In genomic region chr10:120516311-120516710, GRCm38 (mm10) we compare ENCODE assay signal across 20 mouse cellular contexts. TPM values are rescaled to one million over a fixed set of nuclear protein-coding genes. Genes with fewer than 3 reads are reported as not detected.
DNase-seq lines count a peak whose midpoint lies in the region; ATAC-seq and TF ChIP-seq lines count a peak whose summit lies in the region.
"Had no signal": no experiment of that assay in that cellular context is flagged by ENCODE, and none has a peak within 500 bp of the region (broad histone marks: within the 10 kb centered on the region; RNA-seq: fewer than 3 reads in every experiment).

No protein-coding gene starts in this region.

- no peaks in the 10 kb centered on the region for H3K36me3 ChIP-seq in liver, postnatal 0 days (replicated peaks; ENCODE audit: insufficient read depth, low read length)
- H3K36me3 ChIP-seq: liver, embryonic 13.5 days; midbrain, embryonic 13.5 days; neural tube, embryonic 12.5 days had no signal

- H3K9me3 ChIP-seq in liver, postnatal 0 days (ENCODE audit: low read length) = no peaks in the 10 kb centered on the region; the same call in 1 of the 2 replicates
- H3K9me3 ChIP-seq: forebrain, embryonic 13.5 days; liver, embryonic 13.5 days; neural tube, embryonic 12.5 days had no signal

- ATAC-seq in liver, postnatal 0 days = no peak
- ATAC-seq: forebrain, embryonic 13.5 days; lung, postnatal 0 days; midbrain, embryonic 13.5 days; Patski had no signal

- DNase-seq in adrenal gland, adult (ENCODE audit: inconsistent age in 2 of 2, low spot score in 1 of 2) = peak; percentile 48 to 75
- DNase-seq in adrenal gland, postnatal 4 days (ENCODE audit: low spot score in 2 of 2) = no peak
- peak; percentile 18 for DNase-seq in liver, postnatal 0 days
- no peak for DNase-seq in liver
- DNase-seq in kidney, adult 9 months = peak; percentile 9
- peak; percentile 10 to 29 for DNase-seq in kidney, postnatal 4 days
- no peak for DNase-seq in left cerebral cortex, adult 18-20 months (ENCODE audit: low spot score in 2 of 2)
- DNase-seq in thymus, postnatal 10 days (ENCODE audit: low spot score in 2 of 2) = no peak
- DNase-seq: cerebellum, adult 11 months; cerebellum, postnatal 25 days; gastrocnemius, postnatal 25 days; liver, embryonic 13.5 days; right cerebral cortex, adult 18-20 months had no signal

- no peak for TF ChIP-seq CTCF in liver, postnatal 0 days (IDR thresholded peaks at IDR 0.05; ENCODE audit: low read depth)

- H3K27ac ChIP-seq in liver, postnatal 0 days (ENCODE audit: low read depth) = no peak overlapping the region
- H3K27ac ChIP-seq: forebrain, embryonic 13.5 days; liver, embryonic 13.5 days; midbrain, embryonic 13.5 days; neural tube, embryonic 12.5 days; stomach, postnatal 0 days had no signal

- H3K4me1 ChIP-seq in liver, postnatal 0 days (ENCODE audit: insufficient read depth) = no peaks in the 10 kb centered on the region
- H3K4me1 ChIP-seq: forebrain, embryonic 13.5 days; midbrain, embryonic 13.5 days; neural tube, embryonic 12.5 days had no signal

- 66% methylated on average over 8 of the region's 8 CpGs for WGBS in liver, postnatal 0 days (ENCODE audit: insufficient replicate concordance)

- no peak for TF ChIP-seq EP300 in liver, postnatal 0 days (IDR thresholded peaks at IDR 0.05; ENCODE audit: low read depth)

- no peak overlapping the region for H3K9ac ChIP-seq in liver, postnatal 0 days (replicated peaks)
- H3K9ac ChIP-seq: forebrain, embryonic 13.5 days; liver, embryonic 13.5 days; midbrain, embryonic 13.5 days; neural tube, embryonic 12.5 days had no signal

- H3K4me2 ChIP-seq in liver, postnatal 0 days (ENCODE audit: low read depth, low read length) = no peak overlapping the region
- H3K4me2 ChIP-seq: forebrain, embryonic 13.5 days; liver, embryonic 13.5 days; midbrain, embryonic 13.5 days; neural tube, embryonic 12.5 days had no signal

- no peaks in the 10 kb centered on the region for H3K27me3 ChIP-seq in liver, postnatal 0 days (ENCODE audit: insufficient read depth, low read length)
- H3K27me3 ChIP-seq: forebrain, embryonic 13.5 days; liver, embryonic 13.5 days; midbrain, embryonic 13.5 days; neural tube, embryonic 12.5 days; Patski had no signal

- no peak overlapping the region for H3K4me3 ChIP-seq in liver, postnatal 0 days (ENCODE audit: low read depth, low read length)
- H3K4me3 ChIP-seq: forebrain, embryonic 13.5 days; liver, embryonic 13.5 days; midbrain, embryonic 13.5 days; neural tube, embryonic 12.5 days had no signal

RNA-seq across cellular contexts. Expression of gene Hmga2, which starts 40.0 kb away (rescaled TPM):
- 10 to 100 TPM; 13.8 to 14.4 TPM for total RNA-seq in adrenal gland, postnatal 4 days (2021)
- 0.43 and 0.56 TPM in 2 replicates for polyA plus RNA-seq in liver, postnatal 0 days (2015; fragmentation: Nextera tagmentation; extraction: Ambion mirVana)
- under 1 TPM; 0.09 to 0.16 TPM for total RNA-seq in left cerebral cortex, adult 18-20 months (2021)
- total RNA-seq: heart, adult 8-10 months had no signal

Comparison
In these comparisons a context has a peak if more than half of its experiments do, and no peak if none do; other contexts are left out.
1. DNase-seq: peak in adrenal gland, adult (2 of 2), liver, postnatal 0 days (single experiment), kidney, adult 9 months (single experiment) and kidney, postnatal 4 days (2 of 2); none in adrenal gland, postnatal 4 days (0 of 2), liver (single experiment), left cerebral cortex, adult 18-20 months (0 of 2) and thymus, postnatal 10 days (0 of 2).
2. RNA of gene Hmga2, which starts 40.0 kb away (total RNA-seq): 13.8 to 14.4 TPM in adrenal gland, postnatal 4 days; 0.09 to 0.16 TPM in left cerebral cortex, adult 18-20 months; every median in the first group is over 10 times any median in the second.